Mouse (Mus musculus) T-cell, adult 66 days (primary cell): ENCODE measurements around the gene Scn4a. TPM values are rescaled to one million over a fixed set of nuclear protein-coding genes. Genes with fewer than 3 reads are reported as not detected.

Source experiments
- total RNA-seq, 2 experiments: library from RNA; stranded (reverse); gene quantifications; 3 replicates in 1 of 2; 4 replicates in 1 of 2; pipeline ENCODE4 v1.2.4; 2023

Gene Scn4a
- total RNA-seq, result under 1 TPM; 0.12 to 0.77 TPM

GRCm38 (mm10) chr11:106353188-106353587 is at the start of gene Scn4a:
Gene Scn4a (minus strand): TSS chr11:106353288.

DNA sequence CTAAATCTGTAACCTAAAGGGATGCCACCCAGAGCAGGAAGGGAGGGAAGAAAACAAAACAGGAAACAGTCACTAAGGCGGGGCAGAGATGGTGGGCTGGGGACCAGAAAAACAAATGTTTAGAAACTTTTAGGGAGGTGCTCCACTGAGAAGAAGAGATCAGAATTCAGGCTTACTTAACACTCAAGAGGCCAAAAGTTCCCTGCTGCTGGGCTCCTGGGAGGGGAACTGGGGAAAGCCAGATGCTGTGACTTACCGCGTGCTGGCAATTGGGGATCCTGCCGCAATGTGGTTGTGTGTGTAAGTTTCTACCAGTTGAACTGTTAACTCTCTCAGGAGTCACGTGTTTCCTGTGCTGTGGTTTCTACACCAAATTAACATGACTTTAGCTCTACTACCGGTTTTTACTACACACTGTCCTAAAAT is 34.7 kb upstream of the Scn4a start, which contains the start of gene Icam2:
Gene Icam2, minus strand, starts transcription at position 285 of the 426 bp plus-strand sequence.

GRCm38 (mm10) chr11:106365366-106365765 is 12.3 kb upstream of the Scn4a start, which contains the start of gene Prr29:
Gene Prr29 (plus strand): TSS chr11:106365472.

DNA sequence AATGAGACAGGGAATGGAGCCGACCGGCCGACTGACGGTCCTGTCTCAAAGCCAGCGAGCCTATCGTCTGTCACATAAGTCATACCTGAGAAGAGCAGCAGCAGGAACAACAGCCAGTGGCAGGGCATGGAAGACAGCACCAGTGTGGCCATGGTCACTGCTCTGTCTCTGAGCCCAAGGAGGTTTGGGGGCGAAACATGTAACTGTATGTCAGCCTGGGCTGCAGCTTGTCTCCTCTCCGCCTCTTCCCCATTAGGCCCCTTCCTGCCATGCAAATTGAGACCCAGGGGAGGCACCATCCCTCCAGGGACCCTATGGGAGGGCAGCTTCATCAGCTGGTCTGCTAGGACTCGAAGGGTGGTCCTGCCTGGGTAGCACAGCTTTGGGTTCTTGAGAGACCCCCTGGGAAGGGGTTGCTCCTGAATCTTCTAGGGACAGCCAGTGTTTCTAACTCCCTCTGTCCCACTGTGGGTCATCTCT is 38.7 kb downstream of the Scn4a start, which contains the start of gene Cd79b:
Gene Cd79b, minus strand, starts transcription at position 430 of the 480 bp plus-strand sequence.

GRCm38 (mm10) chr11:106301765-106302164 is 51.3 kb downstream of the Scn4a start, which contains the start of gene Gh:
Gene Gh (minus strand): TSS chr11:106301865.

DNA sequence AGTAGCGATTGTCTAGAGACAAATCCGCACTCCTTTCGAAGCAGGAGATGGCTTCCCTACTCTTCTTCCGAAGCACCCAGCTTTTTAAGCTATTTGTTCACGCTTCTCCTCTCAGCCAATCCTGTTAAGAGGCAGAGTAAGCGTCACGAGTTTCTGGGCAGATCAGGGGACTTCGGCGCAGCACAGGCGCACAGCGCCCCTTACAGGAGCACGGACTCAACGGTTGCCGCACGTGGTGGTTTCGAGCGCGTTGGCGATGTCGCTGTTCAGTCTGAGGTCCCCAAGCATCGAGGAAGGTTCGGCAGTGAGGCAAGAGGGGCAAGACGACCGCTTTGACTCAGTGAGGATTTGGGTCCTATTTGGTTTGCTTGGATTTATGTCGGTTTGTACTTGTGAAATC is 76.6 kb downstream of the Scn4a start, which contains the start of gene Tcam1:
Gene Tcam1, plus strand, starts transcription at position 219 of the 400 bp plus-strand sequence.

GRCm38 (mm10) chr11:106272644-106273310 is 80.3 kb downstream of the Scn4a start, which contains the start of gene Smarcd2:
Gene Smarcd2 (minus strand): TSS chr11:106272972.

Other genes with a start within 250 kb of the Scn4a start
- 10 to 100 TPM; 18.0 to 22.1 TPM for gene Gm10840, start 192.4 kb downstream of the Scn4a start, total RNA-seq
- 100 to 1,000 TPM; 806 to 815 TPM for gene Limd2, start 192.4 kb downstream of the Scn4a start, total RNA-seq
- gene Strada, start 151.1 kb downstream of the Scn4a start, total RNA-seq, result 10 to 100 TPM; 26.8 to 30.0 TPM
- gene Ccdc47, start 136.9 kb downstream of the Scn4a start, total RNA-seq, result 10 to 100 TPM; 45.3 to 52.9 TPM
- gene Ddx42, start 136.4 kb downstream of the Scn4a start, total RNA-seq, result 10 to 100 TPM; 66.9 to 80.2 TPM
- gene Ftsj3, start 97.2 kb downstream of the Scn4a start, total RNA-seq, result 100 to 1,000 TPM; 103 TPM
- gene Psmc5, start 97.1 kb downstream of the Scn4a start, total RNA-seq, result 10 to 100 TPM; 52.2 to 59.5 TPM
- 100 to 1,000 TPM; 110 to 113 TPM for gene Smarcd2, start 80.3 kb downstream of the Scn4a start, total RNA-seq
- under 1 TPM; 0.26 to 0.36 TPM for gene Tcam1, start 76.6 kb downstream of the Scn4a start, total RNA-seq
- not detected for gene Gh, start 51.4 kb downstream of the Scn4a start, total RNA-seq
- gene Cd79b, start 38.5 kb downstream of the Scn4a start, total RNA-seq, result 10 to 100 TPM in 1 of 2 experiments, 1 to 10 TPM in 1; 4.0 to 11.3 TPM
- gene Prr29, start 12.2 kb upstream of the Scn4a start, total RNA-seq, result under 1 TPM; 0.76 to 0.80 TPM
- gene Icam2, start 34.8 kb upstream of the Scn4a start, total RNA-seq, result 10 to 100 TPM; 58.5 to 71.3 TPM
- gene Ern1, start 134.6 kb upstream of the Scn4a start, total RNA-seq, result 10 to 100 TPM; 14.1 to 14.6 TPM